Mouse (Mus musculus) frontal cortex, postnatal 10 days (tissue): Measurements from ENCODE around the gene Zdhhc4.

Experiments
- DNase-seq, 2 experiments: peaks; one replicate each; pipeline ENCODE4 v3.0.0; 2022; ENCODE audit warnings: low spot score in 2 of 2, mixed read lengths in 1 of 2

Zdhhc4 gene

GRCm38 (mm10) chr5:143328690-143329495 lies at the start of gene Zdhhc4:
Gene Zdhhc4 (minus strand): TSS chr5:143329256.
- peak; percentile 77 to 90 for DNase-seq

DNA sequence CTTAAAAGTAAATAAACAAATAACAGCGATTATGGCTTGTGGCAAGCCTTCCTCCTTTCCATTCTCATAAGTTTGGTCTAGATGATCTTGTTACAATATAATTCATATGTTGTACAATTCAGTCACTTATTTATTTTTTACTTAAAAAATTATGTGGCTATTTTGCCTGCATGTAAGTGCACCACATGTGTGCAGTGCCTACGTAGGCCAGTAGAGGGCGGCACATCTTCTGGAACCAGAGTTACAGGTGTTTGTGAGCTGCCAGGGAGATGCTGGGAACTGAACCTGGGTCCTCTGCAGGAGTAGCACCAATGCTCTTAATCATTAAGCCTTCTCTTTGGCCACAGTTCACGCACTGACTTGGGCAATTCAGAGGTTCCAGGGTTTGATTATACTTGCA lies 47.1 kb upstream of the Zdhhc4 start:
- no peak for DNase-seq

DNA sequence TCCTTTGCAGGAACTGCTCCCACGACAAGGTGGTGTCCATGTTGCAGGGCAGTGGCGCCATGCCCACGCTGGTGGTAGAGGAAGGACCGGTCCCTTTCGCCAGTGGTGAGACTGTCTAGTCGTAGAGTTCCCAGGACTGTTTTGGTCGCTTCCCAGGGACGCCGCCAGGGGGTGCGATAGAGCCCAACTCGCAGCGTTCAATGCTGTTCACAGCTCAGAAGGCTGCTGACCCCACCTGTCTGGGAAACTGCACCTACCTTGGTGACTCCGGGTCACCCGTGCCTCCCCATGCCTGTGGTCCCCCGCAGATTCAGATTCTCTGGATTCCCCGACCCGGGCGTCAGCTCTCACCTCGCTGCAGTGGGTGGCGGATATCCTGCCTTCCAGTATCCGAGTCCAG lies 46.2 kb upstream of the Zdhhc4 start:
- DNase-seq, result peak in 1 of 2 experiments; percentile 51

- DNase-seq, result no peak
Observed at GRCm38 (mm10) chr5:143372818-143373217, 43.8 kb upstream of the Zdhhc4 start.

- no peak for DNase-seq
Observed at GRCm38 (mm10) chr5:143371146-143371510, 42.1 kb upstream of the Zdhhc4 start.

DNA sequence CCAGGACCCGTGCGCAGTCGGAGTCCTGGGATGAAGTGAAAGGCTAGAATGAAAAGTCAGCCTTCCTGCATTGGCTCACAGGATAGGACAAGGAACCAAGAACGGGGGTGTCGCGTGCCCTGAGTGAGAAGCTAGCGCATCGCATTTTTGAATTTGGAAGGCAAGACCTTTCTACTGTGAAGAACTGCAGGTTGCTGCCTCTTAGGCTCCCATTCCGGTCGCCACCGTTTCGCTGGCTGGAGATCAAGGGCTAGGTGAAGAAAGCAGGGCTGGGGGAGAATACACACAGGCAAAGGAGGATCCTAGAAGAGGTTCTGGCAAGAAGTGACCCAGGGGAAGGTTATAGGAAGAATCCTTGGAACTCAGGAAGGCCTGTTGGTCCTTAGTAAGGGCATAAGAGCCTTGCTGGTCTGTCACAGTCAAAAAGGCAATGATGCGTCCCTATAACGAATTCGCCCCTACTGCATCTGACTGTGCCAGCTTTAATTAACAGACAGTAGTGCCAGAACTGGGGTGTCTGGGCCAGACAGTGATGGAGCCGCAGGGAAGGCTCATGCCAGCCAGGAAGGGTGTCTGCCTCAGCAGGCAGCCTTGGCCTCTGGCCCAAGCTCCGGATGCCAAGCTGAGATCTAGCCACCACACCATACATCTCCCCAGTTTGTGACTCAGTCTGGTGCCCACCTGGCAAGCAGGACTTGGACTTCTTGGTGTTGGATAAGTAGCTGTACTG lies 41.5 kb upstream of the Zdhhc4 start:
- no peak for DNase-seq

- DNase-seq, result no peak
Observed at GRCm38 (mm10) chr5:143369611-143370255, 40.7 kb upstream of the Zdhhc4 start.

DNA sequence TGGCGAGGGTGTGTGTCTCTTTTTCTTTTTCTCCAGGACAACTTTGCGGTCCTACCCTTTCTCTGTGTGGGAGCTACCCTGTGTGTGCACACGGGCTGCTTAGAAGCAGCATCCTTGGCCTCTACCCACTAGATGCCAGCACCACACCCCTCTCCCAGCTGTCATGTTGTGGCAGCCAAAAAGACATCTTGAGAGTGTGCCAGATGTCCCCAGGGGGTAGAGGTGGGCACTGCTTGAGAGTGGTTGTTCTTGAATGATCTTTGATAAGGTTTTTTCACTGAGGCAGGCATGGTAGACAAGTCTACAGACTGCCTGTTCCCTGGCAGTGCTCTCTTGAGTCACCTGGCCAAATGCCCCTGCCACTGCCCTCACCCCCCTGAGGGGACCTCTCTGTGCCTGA lies 38.9 kb upstream of the Zdhhc4 start:
- no peak for DNase-seq

DNA sequence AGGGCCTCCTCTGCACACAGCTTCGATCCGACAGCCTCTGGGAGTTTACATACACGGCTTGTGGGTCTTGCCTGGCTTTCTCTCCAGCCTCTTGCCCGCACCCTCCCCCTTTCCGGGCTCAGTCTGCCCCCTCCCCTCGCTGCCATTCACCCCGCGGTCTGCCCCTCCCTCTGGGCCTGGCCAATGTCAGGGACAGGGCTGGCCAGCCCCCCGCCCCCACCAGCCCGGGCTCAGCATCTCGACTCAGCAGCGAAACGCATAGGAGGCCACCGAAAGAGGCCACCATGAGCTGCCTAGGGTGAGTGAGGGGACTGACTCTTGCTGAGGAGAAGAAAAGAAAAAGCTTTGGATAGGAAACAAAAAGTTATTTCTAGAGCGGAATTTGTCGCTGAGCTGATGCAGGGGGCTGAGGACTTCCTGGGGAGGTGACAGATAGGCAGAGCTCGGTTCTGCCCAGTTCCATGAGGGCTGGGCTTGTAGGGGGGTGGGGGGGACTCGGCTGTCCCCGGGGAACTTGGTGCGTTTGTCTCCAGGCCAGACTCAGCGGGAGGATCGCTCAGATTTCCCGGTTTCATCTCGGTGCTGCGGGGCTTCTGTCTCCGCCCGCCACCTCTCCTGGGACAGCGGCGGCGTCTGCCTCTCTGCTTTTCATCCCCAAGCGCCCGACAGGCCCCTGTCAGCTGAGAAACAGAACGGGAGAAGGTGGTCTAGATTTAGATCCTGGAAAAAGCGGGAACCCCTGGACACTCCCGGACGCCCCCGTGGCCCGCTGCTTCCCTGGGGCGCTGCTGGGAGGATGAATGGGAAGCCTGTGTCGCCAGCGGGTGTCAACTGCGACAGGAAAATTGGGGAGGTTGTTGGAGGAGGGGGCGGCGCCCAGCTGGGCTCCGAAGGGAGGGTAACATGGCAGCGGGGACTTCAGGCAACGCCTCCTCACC lies 34.9 kb upstream of the Zdhhc4 start:
- no peak for DNase-seq

DNA sequence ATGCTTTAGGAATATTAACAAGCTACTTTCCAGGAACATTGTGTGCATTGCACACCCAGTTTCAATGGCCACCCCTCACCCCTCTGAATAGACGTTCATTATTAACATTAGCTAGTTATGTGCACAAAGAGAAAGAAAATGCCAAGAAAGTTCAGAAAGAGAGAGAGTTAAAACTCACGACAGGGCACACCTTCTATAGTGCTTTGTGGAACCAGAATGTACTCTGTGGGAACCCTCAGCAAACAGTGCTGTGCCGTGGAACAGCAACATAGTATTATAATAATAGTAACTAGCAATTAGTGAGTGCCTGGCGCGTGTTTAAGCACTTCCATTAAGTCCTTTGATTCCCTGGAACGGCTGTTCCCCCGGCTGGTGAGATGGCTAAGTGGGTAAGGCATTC lies 32.4 kb upstream of the Zdhhc4 start:
- DNase-seq, result no peak

- DNase-seq, result no peak
Observed at GRCm38 (mm10) chr5:143360000-143360399, 30.9 kb upstream of the Zdhhc4 start.

GRCm38 (mm10) chr5:143359263-143359662 lies 30.2 kb upstream of the Zdhhc4 start:
- DNase-seq, result no peak

GRCm38 (mm10) chr5:143357564-143357963 lies 28.5 kb upstream of the Zdhhc4 start:
- DNase-seq, result no peak

DNA sequence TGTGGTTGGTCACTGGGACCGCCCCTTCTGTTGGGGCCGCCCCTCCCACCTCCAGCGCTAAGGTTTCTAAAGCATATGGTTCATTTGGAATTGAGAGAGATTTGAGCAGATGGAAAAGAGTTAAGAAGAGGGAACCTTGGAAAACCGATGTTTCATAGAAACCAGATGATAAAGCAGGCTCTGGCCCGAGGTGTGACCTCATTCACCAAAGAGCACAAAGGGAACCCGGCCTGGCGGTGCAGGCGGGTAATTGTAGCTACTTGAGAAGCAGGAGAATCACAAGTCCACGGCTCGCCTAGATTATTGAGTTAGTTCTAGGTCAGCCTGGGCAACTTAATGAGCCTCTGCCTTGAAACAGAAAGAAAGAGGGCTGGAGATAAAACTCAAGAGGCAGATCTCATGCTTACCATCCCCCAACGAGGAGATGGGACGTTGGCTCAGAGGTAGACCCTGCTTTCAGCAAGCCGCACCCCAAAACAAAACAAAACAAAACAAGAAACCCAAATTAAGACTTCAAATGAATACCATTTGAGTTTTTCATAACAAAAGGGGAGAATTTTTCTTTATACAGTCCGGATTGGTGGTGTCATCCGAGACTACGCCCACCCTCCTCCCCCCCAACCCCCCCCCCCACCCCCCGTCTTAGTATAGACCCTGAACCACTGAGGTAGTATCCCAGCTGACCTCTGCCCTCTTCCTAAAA lies 27.8 kb upstream of the Zdhhc4 start, which contains the start of gene Grid2ip:
Gene Grid2ip (plus strand): TSS at position 653 of the 703 bp plus-strand sequence.
- no peak for DNase-seq

GRCm38 (mm10) chr5:143356017-143356416 lies 27.0 kb upstream of the Zdhhc4 start:
- DNase-seq, result no peak

- DNase-seq, result no peak
Observed at GRCm38 (mm10) chr5:143346367-143346766, 17.3 kb upstream of the Zdhhc4 start.

DNA sequence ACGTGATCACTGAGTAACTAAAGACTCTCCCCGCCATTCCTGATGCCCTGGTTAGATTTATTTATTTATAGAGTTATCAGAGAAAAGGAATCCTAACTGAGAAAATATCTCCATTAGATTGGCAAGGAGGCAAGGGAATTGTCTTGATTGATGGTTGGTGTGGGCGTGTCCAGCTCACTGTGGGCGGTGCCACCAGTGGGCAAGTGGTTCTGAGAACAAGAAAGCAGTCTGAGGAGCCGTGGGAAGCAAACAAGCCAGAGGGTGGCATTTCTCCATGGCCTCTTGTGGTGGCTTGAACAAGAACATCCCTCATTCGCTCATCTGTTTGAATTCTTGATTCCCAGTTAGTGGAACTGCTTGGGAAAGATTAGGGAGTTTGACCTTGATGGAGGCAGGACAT lies 10.5 kb upstream of the Zdhhc4 start:
- no peak for DNase-seq

GRCm38 (mm10) chr5:143336559-143336958 lies 7.5 kb upstream of the Zdhhc4 start:
- DNase-seq, result no peak

DNA sequence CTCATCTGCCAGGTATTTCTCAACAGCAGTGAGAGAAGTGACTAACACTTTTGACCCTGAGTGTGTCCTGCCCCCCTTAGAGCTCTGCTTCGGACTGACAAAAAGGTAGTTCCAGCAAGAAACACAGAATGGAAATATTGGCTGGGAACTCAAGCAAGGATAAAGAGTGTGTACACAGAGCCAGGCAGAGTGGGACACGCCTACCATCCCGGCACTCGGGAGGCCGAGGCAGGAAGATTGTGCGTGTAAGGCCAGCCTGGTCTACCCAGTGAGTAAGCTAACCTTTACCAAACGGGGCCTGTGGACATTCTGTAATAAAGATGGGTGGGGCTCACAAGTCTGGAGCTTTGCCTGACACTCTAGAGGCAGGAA lies 6.0 kb upstream of the Zdhhc4 start:
- no peak for DNase-seq

DNA sequence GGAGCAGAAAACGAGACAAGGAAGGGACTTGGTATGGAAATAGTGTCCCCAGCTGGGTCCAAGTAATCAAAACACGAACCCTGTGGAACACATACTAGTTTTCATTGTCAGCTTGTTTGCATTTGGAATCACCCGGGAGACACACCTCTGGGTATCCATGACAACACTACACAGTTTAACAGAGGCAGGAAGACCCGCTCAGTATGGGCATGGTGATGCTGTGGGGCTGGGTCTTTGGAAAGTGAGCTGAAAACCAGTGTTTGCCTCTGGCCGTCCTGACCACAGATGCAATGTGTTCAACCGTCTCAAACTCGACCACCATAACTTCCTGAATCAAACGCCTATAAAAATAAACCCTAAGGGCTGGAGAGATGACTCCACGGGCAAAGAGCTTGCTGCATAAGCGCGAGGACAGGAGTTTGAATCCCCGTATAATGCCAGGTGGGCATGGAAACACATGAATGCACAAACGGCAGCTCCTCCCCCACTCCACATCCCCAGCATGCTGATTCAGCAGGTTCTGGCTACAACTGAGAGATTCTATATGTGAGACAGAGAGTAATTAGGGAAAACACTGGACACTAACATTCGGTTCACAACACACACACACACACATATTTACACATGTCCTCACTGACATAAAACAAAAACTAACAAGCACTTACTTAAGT lies 5.5 kb upstream of the Zdhhc4 start:
- DNase-seq, result no peak
